Mouse (Mus musculus): ENCODE measurements at regions not wholly inside any gene's neighbourhood (a gene's known extent, or its start where the extent isn't known, plus 50 kb on each side); places are given as distances from the start of the nearest gene placed in this dataset.
A peak's percentile ranks its signal among the peaks of the same experiment; 100 is the strongest.

GRCm38 (mm10) chr12:5435876-5436275 is 60.4 kb upstream of the Klhl29 start:
- Histone ChIP-seq H3K4me3 (ENCODE audit: low read length) (no peak overlapping the region), H3K4me1 (ENCODE audit: insufficient read depth, low read length) (peaks cover 3% of the 10 kb centered on the region; the same call in 1 of the 2 replicates), H3K36me3 (ENCODE audit: insufficient read depth, low read length) (no peaks in the 10 kb centered on the region), H3K9me3 (ENCODE audit: low read length) (no peaks in the 10 kb centered on the region), H3K4me2 (replicated peaks; ENCODE audit: low read depth, low read length) (no peak overlapping the region), H3K9ac (replicated peaks; ENCODE audit: low read length) (no peak overlapping the region), H3K27me3 (ENCODE audit: insufficient read depth, low read length) (no peaks in the 10 kb centered on the region), H3K27ac (ENCODE audit: low read length) (no peak overlapping the region)
- WGBS: 91% methylated on average over 3 of the region's 3 CpGs
- no peak for ATAC-seq (ENCODE audit: low FRiP score, low TSS enrichment)

- no peaks in the 10 kb centered on the region for H3K36me3 ChIP-seq (ENCODE audit: insufficient read depth, low read length)
- H3K4me1 ChIP-seq (ENCODE audit: insufficient read depth, low read length): peaks cover 3% of the 10 kb centered on the region; the same call in 1 of the 2 replicates
- no peak overlapping the region for H3K9ac ChIP-seq (replicated peaks; ENCODE audit: low read length)
- H3K9me3 ChIP-seq (ENCODE audit: low read length): no peaks in the 10 kb centered on the region
- no peak overlapping the region for H3K4me3 ChIP-seq (ENCODE audit: low read length)
- H3K27me3 ChIP-seq (ENCODE audit: insufficient read depth, low read length): no peaks in the 10 kb centered on the region
- ATAC-seq (ENCODE audit: low FRiP score, low TSS enrichment): no peak
- H3K27ac ChIP-seq (ENCODE audit: low read length): no peak overlapping the region
- WGBS: 51% methylated on average over 6 of the region's 6 CpGs
- no peak overlapping the region for H3K4me2 ChIP-seq (replicated peaks; ENCODE audit: low read depth, low read length)
These were observed 58.6 kb upstream of the Klhl29 start for GRCm38 (mm10) chr12:5434060-5434459.

DNA sequence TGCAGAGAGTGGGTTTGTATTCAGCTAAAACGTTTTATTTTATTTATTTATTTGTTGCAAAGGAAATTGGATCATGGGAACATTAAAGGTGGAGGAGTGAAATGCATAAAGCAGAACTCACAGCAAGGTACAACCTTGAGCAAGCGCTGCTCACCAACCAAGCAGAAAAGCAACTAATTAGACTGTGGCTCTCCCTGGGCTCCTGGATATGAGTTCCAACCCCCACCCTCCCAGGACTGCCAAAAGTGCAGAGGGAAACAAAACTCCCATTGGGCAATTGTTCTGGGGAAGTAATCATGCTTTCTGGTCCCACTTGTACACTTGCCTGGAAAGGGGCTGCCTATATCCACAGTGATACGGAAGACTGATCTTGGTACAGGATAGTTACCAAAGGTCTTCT is 57.2 kb upstream of the Klhl29 start:
- H3K36me3 ChIP-seq (ENCODE audit: insufficient read depth, low read length): no peaks in the 10 kb centered on the region
- no peak overlapping the region for H3K4me3 ChIP-seq (ENCODE audit: low read length)
- ATAC-seq (ENCODE audit: low FRiP score, low TSS enrichment): 0 out of 2 replicates have a peak, but pooled peaks have one; percentile 50
- no peak overlapping the region for H3K4me2 ChIP-seq (replicated peaks; ENCODE audit: low read depth, low read length)
- no peaks in the 10 kb centered on the region for H3K9me3 ChIP-seq (ENCODE audit: low read length)
- 63% methylated on average over 3 of the region's 3 CpGs for WGBS
- H3K4me1 ChIP-seq (ENCODE audit: insufficient read depth, low read length): peaks cover 3% of the 10 kb centered on the region; the same call in 1 of the 2 replicates
- H3K27ac ChIP-seq (ENCODE audit: low read length): no peak overlapping the region
- no peaks in the 10 kb centered on the region for H3K27me3 ChIP-seq (ENCODE audit: insufficient read depth, low read length)
- no peak overlapping the region for H3K9ac ChIP-seq (replicated peaks; ENCODE audit: low read length)

DNA sequence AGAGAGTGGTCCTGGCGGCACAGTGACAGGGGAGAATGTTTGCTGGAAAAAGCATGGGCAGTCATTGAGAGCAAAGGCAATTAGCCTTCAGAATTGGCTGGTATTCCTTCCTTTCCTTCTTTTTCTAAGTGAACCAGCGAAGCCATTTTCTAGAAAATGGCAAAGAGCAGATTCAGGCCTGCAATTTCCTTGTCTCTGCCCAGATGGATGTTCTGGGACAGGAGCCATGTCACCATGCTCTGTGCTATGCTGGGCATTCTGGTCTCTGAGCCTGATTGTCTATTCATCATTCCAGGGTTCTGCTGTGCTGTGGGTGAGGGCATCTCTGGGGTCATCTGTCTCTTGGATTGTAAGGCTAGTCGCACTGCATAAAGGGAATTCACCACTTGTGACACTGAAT is 53.3 kb upstream of the Klhl29 start:
- ATAC-seq (ENCODE audit: low FRiP score, low TSS enrichment): no peak
- Histone ChIP-seq H3K4me2 (replicated peaks; ENCODE audit: low read depth, low read length) (no peak overlapping the region), H3K4me1 (ENCODE audit: insufficient read depth, low read length) (peaks cover 3% of the 10 kb centered on the region; the same call in 1 of the 2 replicates), H3K9me3 (ENCODE audit: low read length) (no peaks in the 10 kb centered on the region), H3K27ac (ENCODE audit: low read length) (no peak overlapping the region), H3K9ac (replicated peaks; ENCODE audit: low read length) (no peak overlapping the region), H3K36me3 (ENCODE audit: insufficient read depth, low read length) (no peaks in the 10 kb centered on the region), H3K27me3 (ENCODE audit: insufficient read depth, low read length) (no peaks in the 10 kb centered on the region), H3K4me3 (ENCODE audit: low read length) (no peak overlapping the region)
- WGBS: 80% methylated on average over 3 of the region's 3 CpGs

Data from kidney, embryonic 16.5 days (tissue).